Mouse (Mus musculus): ENCODE measurements around the gene Slc26a10.
A peak's percentile ranks its signal among the peaks of the same experiment; 100 is the strongest.

Slc26a10 gene

DNA sequence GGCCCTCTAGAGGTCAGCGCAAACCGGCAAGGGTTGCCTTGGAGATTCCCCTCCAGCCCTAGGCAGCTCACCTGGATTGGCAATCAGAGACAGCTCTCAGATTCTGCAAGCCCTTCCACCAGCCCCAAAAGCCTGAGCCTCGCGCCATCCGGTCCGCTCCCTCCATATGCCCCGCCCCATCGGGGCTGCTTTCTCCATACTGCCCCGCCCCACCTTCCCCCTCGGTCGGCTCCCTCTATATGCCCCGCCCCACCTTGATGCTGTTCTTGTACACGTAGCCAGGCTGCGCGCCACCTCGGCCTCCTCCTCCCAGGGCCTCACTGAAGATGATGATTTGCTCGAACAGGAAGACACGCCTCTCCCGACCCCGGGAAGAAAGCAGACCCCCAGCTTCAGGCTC, 3.3 kb upstream of the Slc26a10 start:
- Histone ChIP-seq H3K4me3 (replicated peaks; ENCODE audit: low read length) (peak overlapping the region; percentile 65), H3K9me3 (ENCODE audit: low read length) (no peaks in the 10 kb centered on the region), H3K36me3 (ENCODE audit: insufficient read depth, low read length) (peaks cover 41% of the 10 kb centered on the region), H3K4me1 (replicated peaks; ENCODE audit: low read depth, low read length) (peaks cover 86% of the 10 kb centered on the region), H3K27me3 (ENCODE audit: insufficient read depth, low read length) (peaks cover 40% of the 10 kb centered on the region)
- TF ChIP-seq CTCF (conservative IDR thresholded peaks at IDR 0.05; ENCODE audit: low read length) (no peak), NANOG (IDR thresholded peaks at IDR 0.05; ENCODE audit: borderline replicate concordance, low read length) (no peak)

DNA sequence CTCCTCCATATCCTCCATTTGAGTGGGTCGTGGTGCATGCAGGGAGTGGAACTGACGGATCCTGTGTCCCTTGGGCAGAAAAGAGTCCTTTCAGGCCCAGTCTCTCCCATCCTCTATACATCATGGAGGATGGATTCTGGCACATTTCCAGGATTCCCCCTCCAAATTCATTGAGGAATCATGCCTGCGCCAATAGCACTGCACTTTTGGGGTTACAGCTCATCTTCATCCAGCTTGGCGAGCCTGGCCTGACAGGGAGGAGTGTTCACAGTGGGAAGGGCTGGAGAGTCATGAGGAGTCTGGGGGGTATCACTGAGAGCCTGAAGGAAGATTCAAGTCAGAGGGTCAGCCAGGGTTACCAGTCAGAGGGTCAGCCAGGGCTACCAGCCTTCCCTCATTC, 2.2 kb upstream of the Slc26a10 start:
- Histone ChIP-seq H3K9me3 (ENCODE audit: low read length) (no peaks in the 10 kb centered on the region), H3K27me3 (ENCODE audit: insufficient read depth, low read length) (peaks cover 49% of the 10 kb centered on the region), H3K4me3 (replicated peaks; ENCODE audit: low read length) (no peak overlapping the region), H3K36me3 (ENCODE audit: insufficient read depth, low read length) (peaks cover 41% of the 10 kb centered on the region), H3K4me1 (replicated peaks; ENCODE audit: low read depth, low read length) (peaks cover 92% of the 10 kb centered on the region)
- no peak for TF ChIP-seq POU5F1 (IDR thresholded peaks at IDR 0.05; ENCODE audit: borderline replicate concordance, low read length)

DNA sequence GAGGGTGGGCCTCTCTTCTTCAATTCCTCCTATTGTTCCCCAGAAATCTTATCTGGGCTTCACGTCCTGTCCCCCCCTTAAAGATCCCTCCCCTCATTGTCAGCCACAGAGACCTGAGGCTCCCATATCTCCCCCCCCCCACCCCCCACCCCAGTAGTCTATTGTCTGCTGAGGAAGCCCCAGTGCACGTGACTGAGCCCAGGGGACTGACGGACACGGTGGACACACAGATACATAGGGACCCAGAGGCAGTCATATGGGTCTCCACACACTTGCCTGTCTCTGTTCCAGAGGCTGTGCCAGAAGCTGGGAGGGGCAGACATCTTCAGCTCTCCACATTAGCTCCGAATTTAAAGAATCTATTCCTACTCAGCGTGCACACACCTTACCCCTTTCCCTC, 1.1 kb upstream of the Slc26a10 start:
- peaks cover 46% of the 10 kb centered on the region for H3K27me3 ChIP-seq (ENCODE audit: insufficient read depth, low read length)
- H3K4me1 ChIP-seq (replicated peaks; ENCODE audit: low read depth, low read length), result peaks cover 92% of the 10 kb centered on the region
- no peak overlapping the region for H3K4me3 ChIP-seq (replicated peaks; ENCODE audit: low read length)
- H3K9me3 ChIP-seq (ENCODE audit: low read length), result no peaks in the 10 kb centered on the region
- TF ChIP-seq NANOG (IDR thresholded peaks at IDR 0.05; ENCODE audit: borderline replicate concordance, low read length), result no peak
- H3K36me3 ChIP-seq (ENCODE audit: insufficient read depth, low read length), result peaks cover 35% of the 10 kb centered on the region

GRCm38 (mm10) chr10:127180695-127181047, 226 bp upstream of the Slc26a10 start:
- peaks cover 96% of the 10 kb centered on the region for H3K4me1 ChIP-seq (replicated peaks; ENCODE audit: low read depth, low read length)
- H3K9me3 ChIP-seq (ENCODE audit: low read length), result no peaks in the 10 kb centered on the region
- peaks cover 26% of the 10 kb centered on the region for H3K36me3 ChIP-seq (ENCODE audit: insufficient read depth, low read length)
- peaks cover 46% of the 10 kb centered on the region for H3K27me3 ChIP-seq (ENCODE audit: insufficient read depth, low read length)
- H3K4me3 ChIP-seq (replicated peaks; ENCODE audit: low read length), result peak overlapping the region; percentile 67
- no peak for TF ChIP-seq CTCF (conservative IDR thresholded peaks at IDR 0.05; ENCODE audit: low read length)
- TF ChIP-seq NANOG (IDR thresholded peaks at IDR 0.05; ENCODE audit: borderline replicate concordance, low read length), result no peak
- TF ChIP-seq POU5F1 (IDR thresholded peaks at IDR 0.05; ENCODE audit: borderline replicate concordance, low read length), result no peak

GRCm38 (mm10) chr10:127178286-127179027, 2.0 kb downstream of the Slc26a10 start:
- TF ChIP-seq NANOG (IDR thresholded peaks at IDR 0.05; ENCODE audit: borderline replicate concordance, low read length) (no peak), POU5F1 (IDR thresholded peaks at IDR 0.05; ENCODE audit: borderline replicate concordance, low read length) (no peak), CTCF (conservative IDR thresholded peaks at IDR 0.05; ENCODE audit: low read length) (no peak)
- Histone ChIP-seq H3K27me3 (ENCODE audit: insufficient read depth, low read length) (peaks cover 46% of the 10 kb centered on the region), H3K36me3 (ENCODE audit: insufficient read depth, low read length) (peaks cover 14% of the 10 kb centered on the region), H3K9me3 (ENCODE audit: low read length) (no peaks in the 10 kb centered on the region), H3K4me3 (replicated peaks; ENCODE audit: low read length) (peak overlapping the region; percentile 74), H3K4me1 (replicated peaks; ENCODE audit: low read depth, low read length) (peaks cover 80% of the 10 kb centered on the region)

- Histone ChIP-seq H3K4me3 (replicated peaks; ENCODE audit: low read length) (peak overlapping the region; percentile 74), H3K9me3 (ENCODE audit: low read length) (no peaks in the 10 kb centered on the region), H3K4me1 (replicated peaks; ENCODE audit: low read depth, low read length) (peaks cover 77% of the 10 kb centered on the region), H3K27me3 (ENCODE audit: insufficient read depth, low read length) (peaks cover 46% of the 10 kb centered on the region), H3K36me3 (ENCODE audit: insufficient read depth, low read length) (peaks cover 6% of the 10 kb centered on the region)
- peak; percentile 73 for TF ChIP-seq CTCF (conservative IDR thresholded peaks at IDR 0.05; ENCODE audit: low read length)
- no peak for TF ChIP-seq POU5F1 (IDR thresholded peaks at IDR 0.05; ENCODE audit: borderline replicate concordance, low read length)
Observed at GRCm38 (mm10) chr10:127177719-127178118, 2.7 kb downstream of the Slc26a10 start.

GRCm38 (mm10) chr10:127177235-127177634, 3.2 kb downstream of the Slc26a10 start:
- Histone ChIP-seq H3K36me3 (ENCODE audit: insufficient read depth, low read length) (peaks cover 2% of the 10 kb centered on the region), H3K27me3 (ENCODE audit: insufficient read depth, low read length) (peaks cover 42% of the 10 kb centered on the region), H3K4me1 (replicated peaks; ENCODE audit: low read depth, low read length) (peaks cover 74% of the 10 kb centered on the region), H3K9me3 (ENCODE audit: low read length) (no peaks in the 10 kb centered on the region), H3K4me3 (replicated peaks; ENCODE audit: low read length) (peak overlapping the region; percentile 58)
- TF ChIP-seq POU5F1 (IDR thresholded peaks at IDR 0.05; ENCODE audit: borderline replicate concordance, low read length) (no peak), NANOG (IDR thresholded peaks at IDR 0.05; ENCODE audit: borderline replicate concordance, low read length) (no peak), CTCF (conservative IDR thresholded peaks at IDR 0.05; ENCODE audit: low read length) (no peak)

GRCm38 (mm10) chr10:127176756-127177155, 3.7 kb downstream of the Slc26a10 start:
- TF ChIP-seq POU5F1 (IDR thresholded peaks at IDR 0.05; ENCODE audit: borderline replicate concordance, low read length) (no peak), NANOG (IDR thresholded peaks at IDR 0.05; ENCODE audit: borderline replicate concordance, low read length) (no peak), CTCF (conservative IDR thresholded peaks at IDR 0.05; ENCODE audit: low read length) (no peak)
- H3K4me3 ChIP-seq (replicated peaks; ENCODE audit: low read length), result peak overlapping the region; percentile 58
- H3K9me3 ChIP-seq (ENCODE audit: low read length), result no peaks in the 10 kb centered on the region
- H3K36me3 ChIP-seq (ENCODE audit: insufficient read depth, low read length), result no peaks in the 10 kb centered on the region
- peaks cover 43% of the 10 kb centered on the region for H3K27me3 ChIP-seq (ENCODE audit: insufficient read depth, low read length)
- H3K4me1 ChIP-seq (replicated peaks; ENCODE audit: low read depth, low read length), result peaks cover 74% of the 10 kb centered on the region

DNA sequence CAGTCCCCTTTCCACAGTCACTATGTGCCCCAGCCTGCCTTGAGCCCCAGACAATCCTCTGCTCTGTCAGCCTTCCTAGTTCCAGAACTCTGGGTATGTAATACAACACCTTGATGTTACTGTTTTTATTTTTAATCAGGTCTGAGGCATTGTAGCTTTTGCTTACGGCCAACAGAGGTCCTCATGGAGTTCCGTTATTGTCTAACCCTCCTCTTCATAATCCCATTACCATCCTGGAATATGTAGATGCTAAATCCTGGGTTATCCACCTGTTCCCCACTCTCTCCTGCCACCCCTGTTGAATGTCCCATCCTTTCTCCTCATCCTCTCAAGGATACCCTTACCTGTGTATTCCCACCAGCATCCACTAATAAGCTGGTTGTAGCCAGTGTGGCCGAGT, 4.2 kb downstream of the Slc26a10 start:
- peak overlapping the region; percentile 58 for H3K4me3 ChIP-seq (replicated peaks; ENCODE audit: low read length)
- peaks cover 38% of the 10 kb centered on the region for H3K27me3 ChIP-seq (ENCODE audit: insufficient read depth, low read length)
- peaks cover 74% of the 10 kb centered on the region for H3K4me1 ChIP-seq (replicated peaks; ENCODE audit: low read depth, low read length)
- no peaks in the 10 kb centered on the region for H3K9me3 ChIP-seq (ENCODE audit: low read length)
- TF ChIP-seq NANOG (IDR thresholded peaks at IDR 0.05; ENCODE audit: borderline replicate concordance, low read length), result no peak
- TF ChIP-seq POU5F1 (IDR thresholded peaks at IDR 0.05; ENCODE audit: borderline replicate concordance, low read length), result no peak
- TF ChIP-seq CTCF (conservative IDR thresholded peaks at IDR 0.05; ENCODE audit: low read length), result no peak
- no peaks in the 10 kb centered on the region for H3K36me3 ChIP-seq (ENCODE audit: insufficient read depth, low read length)
